Mouse (Mus musculus): ENCODE data around the gene Palmd.

Gene Palmd

DNA sequence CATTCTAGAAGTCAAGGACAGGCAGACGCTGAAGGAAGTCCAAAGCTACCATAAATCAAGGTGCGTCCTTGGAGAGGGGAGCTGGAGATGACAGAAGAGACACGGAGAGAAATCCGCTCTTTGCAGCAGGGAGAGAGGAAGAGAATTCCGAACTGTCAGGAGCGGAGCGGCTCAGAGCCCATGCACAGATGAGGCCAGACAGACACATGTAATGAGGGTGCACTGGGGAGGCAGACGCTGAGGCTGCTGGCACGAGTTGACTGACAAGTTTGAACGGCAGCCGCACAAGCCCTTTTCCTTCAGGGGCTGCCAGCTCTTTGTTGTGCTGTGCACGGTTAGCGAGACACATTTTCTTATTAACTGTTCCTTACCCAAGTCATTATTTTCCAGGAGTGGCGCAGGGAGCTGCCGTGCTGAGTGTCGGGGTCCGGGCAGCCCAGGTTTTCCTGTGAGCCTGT is at the start of gene Palmd:
TSS of gene Palmd (minus strand) at position 448 of the 458 bp plus-strand sequence.
- no peak for DNase-seq (ENCODE audit: low read depth in 1 of 2, low spot score in 2 of 2)

GRCm38 (mm10) chr3:117010182-117010581 is 41.4 kb upstream of the Palmd start:
- no peak for DNase-seq (ENCODE audit: low read depth in 1 of 2, low spot score in 2 of 2)

DNA sequence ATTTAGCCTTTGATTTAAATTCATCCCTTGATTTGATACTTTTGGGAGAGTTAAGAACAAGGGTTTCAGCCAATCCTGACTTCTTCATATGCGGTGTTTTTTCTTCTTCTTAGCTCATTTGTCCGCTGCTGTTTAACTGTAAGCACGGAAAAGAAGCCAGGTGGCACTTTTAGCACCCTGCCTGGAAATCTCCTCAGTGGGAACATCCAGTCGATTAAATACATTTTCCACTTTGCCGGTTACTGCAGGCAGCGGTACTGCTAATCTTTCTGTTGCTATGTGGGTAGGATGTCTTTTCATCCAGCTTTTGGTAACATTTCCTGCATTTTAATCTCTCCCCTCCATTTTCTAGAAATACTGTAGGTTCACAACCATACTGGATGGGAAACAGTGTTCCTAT is 38.6 kb upstream of the Palmd start:
- DNase-seq (ENCODE audit: low read depth in 1 of 2, low spot score in 2 of 2): no peak

GRCm38 (mm10) chr3:117006636-117007035 is 37.8 kb upstream of the Palmd start:
- no peak for DNase-seq (ENCODE audit: low read depth in 1 of 2, low spot score in 2 of 2)

GRCm38 (mm10) chr3:117003379-117003778 is 34.6 kb upstream of the Palmd start:
- no peak for DNase-seq (ENCODE audit: low read depth in 1 of 2, low spot score in 2 of 2)

GRCm38 (mm10) chr3:117001686-117002485 is 33.1 kb upstream of the Palmd start:
- no peak for DNase-seq (ENCODE audit: low read depth in 1 of 2, low spot score in 2 of 2)

- DNase-seq (ENCODE audit: low read depth in 1 of 2, low spot score in 2 of 2): no peak
These were observed 24.2 kb upstream of the Palmd start for GRCm38 (mm10) chr3:116993011-116993410.

GRCm38 (mm10) chr3:116991180-116991579 is 22.4 kb upstream of the Palmd start:
- DNase-seq (ENCODE audit: low read depth in 1 of 2, low spot score in 2 of 2): no peak

DNA sequence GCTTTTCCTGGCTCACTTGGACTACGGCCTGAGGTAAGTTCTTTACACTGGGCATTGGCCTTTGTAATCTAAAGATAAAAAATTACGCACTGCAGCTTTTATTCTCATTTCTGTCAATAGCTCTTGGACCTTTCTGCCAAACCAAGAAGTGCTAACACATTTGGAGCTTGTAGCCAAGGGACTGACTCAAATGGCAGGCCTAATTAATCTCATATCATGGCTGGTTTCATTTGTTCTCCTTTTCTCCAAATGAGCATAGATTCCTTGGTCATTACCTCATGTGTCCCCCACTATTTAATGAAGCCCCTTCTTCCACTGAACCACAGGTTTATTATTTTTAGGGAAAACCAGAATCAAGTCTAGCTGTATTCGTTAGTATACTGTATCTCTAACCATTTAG is 19.4 kb upstream of the Palmd start:
- DNase-seq (ENCODE audit: low read depth in 1 of 2, low spot score in 2 of 2): no peak

DNA sequence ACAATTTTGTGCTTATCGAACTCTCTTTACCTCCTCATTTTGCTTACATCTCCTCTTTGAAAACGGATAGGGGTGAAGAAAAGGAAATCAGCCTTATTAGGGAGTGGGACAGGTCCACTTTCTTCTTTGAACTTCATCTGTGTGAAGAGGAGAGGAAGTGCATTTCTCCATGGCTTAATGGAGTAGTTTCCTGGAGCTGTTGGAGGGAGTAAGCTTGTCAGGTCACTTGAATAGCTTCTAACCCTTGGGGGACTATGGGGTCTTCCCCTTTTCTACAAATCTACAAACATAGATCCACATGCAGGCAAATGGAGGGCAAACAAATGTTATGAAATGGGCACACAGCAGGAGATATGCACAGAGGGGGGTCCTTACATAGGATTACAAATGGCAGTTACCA is 17.7 kb upstream of the Palmd start:
- DNase-seq (ENCODE audit: low read depth in 1 of 2, low spot score in 2 of 2): no peak

GRCm38 (mm10) chr3:116985741-116986140 is 17.0 kb upstream of the Palmd start:
- DNase-seq (ENCODE audit: low read depth in 1 of 2, low spot score in 2 of 2): no peak

- no peak for DNase-seq (ENCODE audit: low read depth in 1 of 2, low spot score in 2 of 2)
These were observed 16.3 kb upstream of the Palmd start for GRCm38 (mm10) chr3:116985042-116985455.

DNA sequence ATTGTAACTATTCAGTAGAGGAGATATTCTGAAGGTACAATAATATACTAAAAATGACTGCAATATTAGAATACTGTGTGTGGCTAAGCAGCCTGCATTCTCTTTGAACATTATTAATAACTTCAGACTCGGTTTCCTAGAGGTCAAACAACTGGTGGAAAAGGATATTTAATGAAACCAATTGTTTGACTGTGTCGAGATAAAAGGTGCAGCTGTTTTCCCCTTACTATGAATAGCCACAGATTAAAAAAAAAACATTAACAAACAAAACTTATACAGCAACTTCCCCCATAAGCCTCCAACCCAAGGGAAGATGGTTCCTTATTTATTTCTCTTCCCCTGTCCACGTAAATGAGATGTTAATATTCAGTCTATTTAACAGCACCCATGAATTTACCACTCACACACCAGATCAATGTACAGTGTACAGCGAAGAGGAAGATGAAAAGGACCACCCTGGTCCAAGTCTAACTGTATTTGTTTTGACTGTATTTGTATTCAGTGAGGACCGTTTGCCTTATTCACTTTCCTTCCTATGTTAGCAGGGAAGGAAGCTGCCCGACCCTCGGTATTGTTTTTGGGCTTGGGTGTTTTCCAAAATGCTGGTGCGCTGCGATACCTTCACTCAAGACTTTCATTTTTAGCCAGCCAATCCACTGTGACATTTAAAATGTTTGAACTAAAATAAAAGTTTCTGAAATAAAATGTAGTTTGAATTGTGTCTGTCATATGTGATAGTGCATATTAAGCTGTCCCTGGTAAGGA is 13.2 kb upstream of the Palmd start:
- DNase-seq (ENCODE audit: low read depth in 1 of 2, low spot score in 2 of 2): no peak

GRCm38 (mm10) chr3:116969786-116970185 is 999 bp upstream of the Palmd start:
- no peak for DNase-seq (ENCODE audit: low read depth in 1 of 2, low spot score in 2 of 2)

DNA sequence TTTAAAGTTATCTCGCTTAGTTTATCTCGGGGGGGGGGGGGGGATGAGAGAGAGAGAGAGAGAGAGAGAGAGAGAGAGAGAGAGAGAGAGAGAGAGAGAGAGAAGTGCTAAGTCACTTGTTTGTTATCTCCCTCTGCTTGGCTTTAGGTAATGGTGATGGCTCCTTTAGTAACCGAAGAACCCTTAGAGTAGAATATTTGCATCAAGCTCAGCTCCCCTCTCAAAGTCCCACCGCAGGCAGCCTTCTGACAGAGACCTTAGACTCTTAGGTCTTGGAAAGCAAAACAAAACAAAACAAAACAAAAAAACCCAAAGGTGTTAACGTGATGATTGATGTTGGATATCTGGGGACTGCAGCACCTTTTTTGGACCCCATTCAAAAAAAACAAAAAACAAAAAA is 216 bp upstream of the Palmd start:
- DNase-seq (ENCODE audit: low read depth in 1 of 2, low spot score in 2 of 2): no peak

DNA sequence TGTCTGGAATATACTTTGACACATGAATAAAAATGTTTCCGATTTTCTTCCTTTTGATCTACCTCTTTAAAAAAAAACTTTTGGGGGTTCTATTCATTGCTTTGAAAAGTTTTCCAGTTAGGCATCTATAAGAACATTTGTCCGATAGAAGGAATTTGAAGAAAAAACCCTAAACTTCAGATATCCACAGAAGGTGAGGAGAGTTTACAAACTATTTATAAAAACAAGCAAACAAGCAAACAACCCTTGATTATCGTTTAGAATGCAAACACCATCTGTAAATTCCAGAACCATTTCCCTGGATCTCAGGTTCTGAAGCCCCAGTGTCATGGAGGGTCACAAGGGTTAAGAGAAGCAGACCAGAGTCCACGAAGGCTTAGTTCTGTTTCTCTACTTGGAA is 820 bp downstream of the Palmd start, which contains the start of gene 4930455H04Rik:
TSS of gene 4930455H04Rik (plus strand) at position 301 of the 400 bp plus-strand sequence.
- DNase-seq (ENCODE audit: low read depth in 1 of 2, low spot score in 2 of 2): no peak

DNA sequence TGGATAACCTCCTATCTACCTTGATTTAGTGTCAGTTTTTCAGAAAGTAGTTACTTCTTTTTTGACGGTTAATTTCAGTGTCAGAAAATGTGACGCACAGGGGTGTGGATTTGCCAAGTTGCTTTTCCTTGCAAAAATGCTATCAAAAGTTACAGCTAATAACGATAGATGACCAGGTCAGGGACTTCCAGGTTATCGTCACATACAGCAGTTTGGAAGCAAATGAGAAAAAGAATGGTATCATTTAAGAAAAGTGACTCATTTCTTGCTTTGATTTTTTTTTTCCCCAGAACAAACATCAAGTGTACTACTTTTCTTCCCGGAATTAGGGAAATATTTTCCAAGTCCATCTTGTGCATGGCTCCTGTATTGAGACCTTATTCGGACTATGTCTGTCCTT is 1.4 kb downstream of the Palmd start:
- no peak for DNase-seq (ENCODE audit: low read depth in 1 of 2, low spot score in 2 of 2)

DNA sequence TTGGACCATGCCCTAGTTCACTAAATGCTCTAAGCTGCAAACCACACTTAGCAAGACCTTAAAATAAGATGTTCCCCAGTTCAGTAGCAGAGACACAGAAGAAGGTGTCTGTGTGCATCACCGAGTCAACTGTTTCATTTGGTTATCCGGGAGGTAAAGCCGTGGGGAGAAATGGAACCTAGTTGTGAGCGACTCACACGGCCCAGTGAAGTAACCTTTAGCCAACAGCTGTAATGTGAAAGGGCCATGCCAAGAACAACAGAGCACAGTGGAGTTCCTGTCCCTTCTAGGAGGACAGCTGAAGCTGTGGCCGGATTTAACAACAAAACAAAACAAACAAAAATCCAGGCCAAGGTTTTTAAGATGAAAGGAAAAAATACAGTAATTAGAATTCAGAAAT is 2.0 kb downstream of the Palmd start:
- DNase-seq (ENCODE audit: low read depth in 1 of 2, low spot score in 2 of 2): no peak

- DNase-seq (ENCODE audit: low read depth in 1 of 2, low spot score in 2 of 2): no peak
These were observed 2.6 kb downstream of the Palmd start for GRCm38 (mm10) chr3:116966225-116966624.

DNA sequence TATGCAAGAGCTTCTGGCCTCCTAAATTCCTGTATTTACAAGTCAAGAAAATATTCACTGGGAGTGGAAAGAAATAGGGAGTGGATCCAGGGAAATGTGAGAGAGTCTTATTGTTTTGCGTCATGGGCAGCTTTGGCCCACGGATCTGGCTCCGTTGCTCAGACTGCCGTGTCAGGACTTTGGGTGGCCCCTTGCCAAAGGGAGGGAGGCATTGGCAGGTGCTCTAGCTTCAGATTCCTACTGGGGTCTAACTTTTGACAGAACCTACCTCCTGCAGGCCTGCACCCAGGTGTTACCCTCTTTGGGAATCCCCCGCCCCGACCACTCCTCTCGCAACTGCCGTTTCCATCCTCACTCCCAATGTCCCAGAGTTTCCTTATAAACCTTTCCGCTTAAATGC is 4.4 kb downstream of the Palmd start:
- no peak for DNase-seq (ENCODE audit: low read depth in 1 of 2, low spot score in 2 of 2)

GRCm38 (mm10) chr3:116963213-116963612 is 5.6 kb downstream of the Palmd start:
- DNase-seq (ENCODE audit: low read depth in 1 of 2, low spot score in 2 of 2): no peak

Data from monocyte, adult 2 months (primary cell).